Mouse (Mus musculus) liver, embryonic 13.5 days (tissue): ENCODE measurements around the gene Clcnkb. TPM values are rescaled to one million over a fixed set of nuclear protein-coding genes. Genes with fewer than 3 reads are reported as not detected.

Source experiments
- ATAC-seq: fragments of 200-750 bp; cut with Nextera tagmentation; 2 replicates; pipeline ENCODE4 v1.8.0; 2017; ENCODE audit warnings: low read depth, mild to moderate bottlenecking, moderate number of reproducible peaks, moderate library complexity
- DNase-seq: peaks from one replicate; pipeline ENCODE4 v3.0.0; 2022
- H3K27ac ChIP-seq: fragments of 300-500 bp; sonication (generic); 2 replicates; pipeline ENCODE4 v1.5.1; 2015; ENCODE audit warnings: moderate library complexity, mild to moderate bottlenecking, inconsistent platforms
- H3K27me3 ChIP-seq: fragments of 300-500 bp; sonication (generic); 2 replicates; pipeline ENCODE4 v1.6.1; 2015; ENCODE audit warnings: mild to moderate bottlenecking, inconsistent platforms
- H3K36me3 ChIP-seq: fragments of 300-500 bp; sonication (generic); 2 replicates; pipeline ENCODE4 v1.6.1; 2015; ENCODE audit warnings: mild to moderate bottlenecking, inconsistent platforms
- H3K4me1 ChIP-seq: fragments of 300-500 bp; sonication (generic); replicated peaks from 2 replicates; pipeline ENCODE4 v1.6.1; 2015; ENCODE audit warnings: inconsistent platforms
- H3K4me2 ChIP-seq: fragments of 300-500 bp; sonication (generic); 2 replicates; pipeline ENCODE4 v1.6.1; 2015; ENCODE audit warnings: inconsistent platforms, mild to moderate bottlenecking, moderate library complexity
- H3K4me3 ChIP-seq: fragments of 300-500 bp; sonication (generic); replicated peaks from 2 replicates; pipeline ENCODE4 v1.5.1; 2015; ENCODE audit warnings: mild to moderate bottlenecking, inconsistent platforms
- H3K9ac ChIP-seq: fragments of 300-500 bp; sonication (generic); 2 replicates; pipeline ENCODE4 v1.6.1; 2015; ENCODE audit warnings: mild to moderate bottlenecking, inconsistent platforms
- H3K9me3 ChIP-seq: fragments of 300-500 bp; sonication (generic); replicated peaks from 2 replicates; pipeline ENCODE4 v1.6.1; 2016; ENCODE audit warnings: inconsistent platforms
- WGBS: fragments of 180-500 bp; shearing (Covaris S2); methylation state at CpG from one replicate; pipeline ENCODE4 v1.1.7; 2015; ENCODE audit not compliant: insufficient replicate concordance; 5-methylcytosine and 5-hydroxymethylcytosine counted together
- polyA plus RNA-seq: library from polyadenylated mRNA; unstranded; fragments of >200 nt; fragmentation: Nextera tagmentation; extraction: Ambion mirVana; gene quantifications from 2 replicates; pipeline ENCODE4 v1.2.1, GENCODE M21; 2015

Gene Clcnkb
- polyA plus RNA-seq, 1 experiment from 2014 or later = not detected

GRCm38 (mm10) chr4:141433191-141433590, 17.4 kb upstream of the Clcnkb start:
- H3K27me3 ChIP-seq = peaks cover 9% of the 10 kb centered on the region
- no peak for DNase-seq
- H3K4me2 ChIP-seq = no peak overlapping the region
- 74% methylated on average over 18 of the region's 18 CpGs for WGBS
- no peak for ATAC-seq
- no peak overlapping the region for H3K4me3 ChIP-seq
- no peak overlapping the region for H3K9ac ChIP-seq
- no peak overlapping the region for H3K27ac ChIP-seq
- H3K9me3 ChIP-seq = no peaks in the 10 kb centered on the region
- H3K4me1 ChIP-seq = no peaks in the 10 kb centered on the region
- H3K36me3 ChIP-seq = no peaks in the 10 kb centered on the region

GRCm38 (mm10) chr4:141432666-141433065, 16.9 kb upstream of the Clcnkb start:
- no peak overlapping the region for H3K9ac ChIP-seq
- no peak overlapping the region for H3K4me3 ChIP-seq
- H3K27me3 ChIP-seq = peaks cover 14% of the 10 kb centered on the region
- no peak overlapping the region for H3K4me2 ChIP-seq
- no peak overlapping the region for H3K27ac ChIP-seq
- H3K4me1 ChIP-seq = no peaks in the 10 kb centered on the region
- H3K9me3 ChIP-seq = no peaks in the 10 kb centered on the region
- 65% methylated on average over 14 of the region's 14 CpGs for WGBS
- no peaks in the 10 kb centered on the region for H3K36me3 ChIP-seq
- ATAC-seq (no peak), DNase-seq (no peak)

- peaks cover 30% of the 10 kb centered on the region for H3K27me3 ChIP-seq
- no peak overlapping the region for H3K27ac ChIP-seq
- H3K4me3 ChIP-seq = no peak overlapping the region
- no peak for DNase-seq
- ATAC-seq = no peak
- peaks cover 3% of the 10 kb centered on the region; the same call in 1 of the 2 replicates for H3K4me1 ChIP-seq
- H3K36me3 ChIP-seq = no peaks in the 10 kb centered on the region
- no peak overlapping the region for H3K9ac ChIP-seq
- H3K9me3 ChIP-seq = no peaks in the 10 kb centered on the region
- H3K4me2 ChIP-seq = no peak overlapping the region
- WGBS = 25% methylated on average over 9 of the region's 9 CpGs
Observed at GRCm38 (mm10) chr4:141430997-141431396, 15.2 kb upstream of the Clcnkb start.

GRCm38 (mm10) chr4:141429847-141430246, 14.0 kb upstream of the Clcnkb start:
- no peak overlapping the region for H3K27ac ChIP-seq
- H3K4me1 ChIP-seq = peaks cover 10% of the 10 kb centered on the region
- no peak overlapping the region for H3K4me2 ChIP-seq
- WGBS = 43% methylated on average over 9 of the region's 9 CpGs
- no peak overlapping the region for H3K9ac ChIP-seq
- peaks cover 41% of the 10 kb centered on the region for H3K27me3 ChIP-seq
- ATAC-seq = no peak
- no peak for DNase-seq
- H3K4me3 ChIP-seq = no peak overlapping the region
- no peaks in the 10 kb centered on the region for H3K36me3 ChIP-seq
- no peaks in the 10 kb centered on the region for H3K9me3 ChIP-seq

- WGBS = 59% methylated on average over 6 of the region's 6 CpGs
- Histone ChIP-seq H3K27me3 (peaks cover 44% of the 10 kb centered on the region), H3K36me3 (no peaks in the 10 kb centered on the region), H3K4me2 (no peak overlapping the region), H3K4me1 (peaks cover 10% of the 10 kb centered on the region), H3K4me3 (no peak overlapping the region), H3K9me3 (no peaks in the 10 kb centered on the region), H3K27ac (no peak overlapping the region), H3K9ac (no peak overlapping the region)
- DNase-seq (no peak), ATAC-seq (no peak)
Observed at GRCm38 (mm10) chr4:141429381-141429780, 13.6 kb upstream of the Clcnkb start.

- DNase-seq = no peak
- no peak overlapping the region for H3K9ac ChIP-seq
- H3K9me3 ChIP-seq = no peaks in the 10 kb centered on the region
- 77% methylated on average over 13 of the region's 13 CpGs for WGBS
- H3K4me3 ChIP-seq = no peak overlapping the region
- no peak overlapping the region for H3K27ac ChIP-seq
- no peak overlapping the region for H3K4me2 ChIP-seq
- peaks cover 10% of the 10 kb centered on the region for H3K4me1 ChIP-seq
- no peak for ATAC-seq
- H3K27me3 ChIP-seq = peaks cover 57% of the 10 kb centered on the region
- no peaks in the 10 kb centered on the region for H3K36me3 ChIP-seq
Observed at GRCm38 (mm10) chr4:141427921-141428320, 12.1 kb upstream of the Clcnkb start.

- peaks cover 63% of the 10 kb centered on the region for H3K27me3 ChIP-seq
- DNase-seq (no peak), ATAC-seq (no peak)
- H3K27ac ChIP-seq = no peak overlapping the region
- no peak overlapping the region for H3K9ac ChIP-seq
- WGBS = 63% methylated on average over 10 of the region's 10 CpGs
- no peaks in the 10 kb centered on the region for H3K36me3 ChIP-seq
- no peak overlapping the region for H3K4me2 ChIP-seq
- peaks cover 10% of the 10 kb centered on the region for H3K4me1 ChIP-seq
- H3K4me3 ChIP-seq = no peak overlapping the region
- no peaks in the 10 kb centered on the region for H3K9me3 ChIP-seq
Observed at GRCm38 (mm10) chr4:141426796-141427745, 11.3 kb upstream of the Clcnkb start.

- Histone ChIP-seq H3K27me3 (peaks cover 70% of the 10 kb centered on the region), H3K9me3 (no peaks in the 10 kb centered on the region), H3K27ac (no peak overlapping the region), H3K9ac (no peak overlapping the region), H3K4me1 (peaks cover 20% of the 10 kb centered on the region), H3K4me2 (peak overlapping the region; percentile 56), H3K36me3 (no peaks in the 10 kb centered on the region), H3K4me3 (peak overlapping the region; percentile 33)
- ATAC-seq (0 out of 2 replicates have a peak, but pooled peaks have one; percentile 36), DNase-seq (no peak)
- 5% methylated on average over 35 of the region's 36 CpGs for WGBS
Observed at GRCm38 (mm10) chr4:141425484-141426479, 10.0 kb upstream of the Clcnkb start.

GRCm38 (mm10) chr4:141423691-141424431, 8.0 kb upstream of the Clcnkb start:
- Histone ChIP-seq H3K4me1 (peaks cover 27% of the 10 kb centered on the region), H3K4me3 (no peak overlapping the region)

GRCm38 (mm10) chr4:141423288-141423687, 7.5 kb upstream of the Clcnkb start:
- peaks cover 66% of the 10 kb centered on the region for H3K27me3 ChIP-seq
- peaks cover 27% of the 10 kb centered on the region for H3K4me1 ChIP-seq
- H3K9me3 ChIP-seq = no peaks in the 10 kb centered on the region
- no peak for DNase-seq
- WGBS = 71% methylated on average over 5 of the region's 5 CpGs
- H3K27ac ChIP-seq = no peak overlapping the region
- H3K4me2 ChIP-seq = no peak overlapping the region
- H3K36me3 ChIP-seq = no peaks in the 10 kb centered on the region
- ATAC-seq = no peak
- H3K4me3 ChIP-seq = no peak overlapping the region
- no peak overlapping the region for H3K9ac ChIP-seq

More at GRCm38 (mm10) chr4:141423691-141424431, 8.0 kb upstream of the Clcnkb start:
- no peak for DNase-seq
- 67% methylated on average over 13 of the region's 13 CpGs for WGBS
- no peak overlapping the region for H3K9ac ChIP-seq
- no peaks in the 10 kb centered on the region for H3K9me3 ChIP-seq
- no peak for ATAC-seq
- H3K27me3 ChIP-seq = peaks cover 70% of the 10 kb centered on the region
- H3K4me2 ChIP-seq = no peak overlapping the region
- no peaks in the 10 kb centered on the region for H3K36me3 ChIP-seq
- H3K27ac ChIP-seq = no peak overlapping the region
